In genomic region chr2:165166664-165167435, GRCm38 (mm10) we compare ENCODE assay signal across 11 mouse cellular contexts.
A peak's percentile ranks its signal among the peaks of the same experiment; 100 is the strongest.
DNase-seq lines count a peak whose midpoint lies in the region; ATAC-seq and TF ChIP-seq lines count a peak whose summit lies in the region.
"Had no signal": no experiment of that assay in that cellular context is flagged by ENCODE, and none has a peak within 500 bp of the region (broad histone marks: within the 10 kb centered on the region; RNA-seq: fewer than 3 reads in every experiment).

No protein-coding gene starts in this region.

- peaks cover 46% of the 10 kb centered on the region for H3K4me1 ChIP-seq in midbrain, embryonic 12.5 days
- no peaks in the 10 kb centered on the region for H3K4me1 ChIP-seq in intestine, postnatal 0 days (replicated peaks; ENCODE audit: control insufficient read depth, insufficient read depth, low read length)
- H3K4me1 ChIP-seq: liver, embryonic 13.5 days had no signal

- no peaks in the 10 kb centered on the region for H3K9me3 ChIP-seq in midbrain, embryonic 12.5 days
- no peaks in the 10 kb centered on the region for H3K9me3 ChIP-seq in intestine, postnatal 0 days (ENCODE audit: control insufficient read depth)
- H3K9me3 ChIP-seq: liver, embryonic 13.5 days had no signal

- H3K27me3 ChIP-seq in midbrain, embryonic 12.5 days, result peaks cover 56% of the 10 kb centered on the region
- peaks cover 14% of the 10 kb centered on the region for H3K27me3 ChIP-seq in intestine, postnatal 0 days (replicated peaks; ENCODE audit: control insufficient read depth, insufficient read depth, low read length)

- 12% methylated on average over 17 of the region's 18 CpGs for WGBS in midbrain, embryonic 12.5 days
- WGBS in intestine, postnatal 0 days, result 17% methylated on average over 17 of the region's 18 CpGs

- H3K4me2 ChIP-seq in midbrain, embryonic 12.5 days (replicated peaks), result no peak overlapping the region
- H3K4me2 ChIP-seq in intestine, postnatal 0 days (replicated peaks; ENCODE audit: low read depth), result no peak overlapping the region
- H3K4me2 ChIP-seq: liver, embryonic 13.5 days had no signal

- peak; percentile 81 for ATAC-seq in midbrain, embryonic 12.5 days (ENCODE audit: low FRiP score, low read depth)
- no peak for ATAC-seq in intestine, postnatal 0 days
- no peak for ATAC-seq in inflammation-experienced regulatory T-cells, adult 6 months

- no peak overlapping the region for H3K9ac ChIP-seq in midbrain, embryonic 12.5 days (replicated peaks)
- no peak overlapping the region for H3K9ac ChIP-seq in intestine, postnatal 0 days (ENCODE audit: low read depth, low read length)
- H3K9ac ChIP-seq: liver, embryonic 13.5 days had no signal

- no peaks in the 10 kb centered on the region for H3K36me3 ChIP-seq in midbrain, embryonic 12.5 days
- H3K36me3 ChIP-seq in intestine, postnatal 0 days (ENCODE audit: control insufficient read depth, insufficient read depth), result no peaks in the 10 kb centered on the region
- H3K36me3 ChIP-seq: liver, embryonic 13.5 days had no signal

- no peak overlapping the region for H3K4me3 ChIP-seq in midbrain, embryonic 12.5 days
- H3K4me3 ChIP-seq in intestine, postnatal 0 days (ENCODE audit: low read depth, low read length), result no peak overlapping the region
- H3K4me3 ChIP-seq: liver, embryonic 13.5 days had no signal

- peak; percentile 33 for DNase-seq in layer of hippocampus, adult 11-12 months (ENCODE audit: low spot score)
- no peak for DNase-seq in layer of hippocampus, postnatal 14 days (ENCODE audit: low spot score in 2 of 2)
- DNase-seq in MN1 (ENCODE audit: low spot score), result peak; percentile 84
- DNase-seq in embryo, embryonic 11 days, result peak; percentile 53
- DNase-seq in B cell, adult 2 months, result no peak
- DNase-seq: cerebellum, adult 9-10 months; kidney, adult 18-20 months; liver, embryonic 13.5 days had no signal

- TF ChIP-seq CTCF in intestine, postnatal 0 days (IDR thresholded peaks at IDR 0.05; ENCODE audit: low read depth), result no peak

- 0 out of 2 replicates have a peak overlapping the region, but pooled peaks have one; percentile 35 for H3K27ac ChIP-seq in midbrain, embryonic 12.5 days (replicated peaks)
- H3K27ac ChIP-seq in intestine, postnatal 0 days (ENCODE audit: low read depth, low read length), result no peak overlapping the region
- H3K27ac ChIP-seq: liver, embryonic 13.5 days had no signal

Comparison
In these comparisons a context has a peak if more than half of its experiments do, and no peak if none do; other contexts are left out.
1. DNase-seq: peak in layer of hippocampus, adult 11-12 months (single experiment), MN1 (single experiment) and embryo, embryonic 11 days (single experiment); none in layer of hippocampus, postnatal 14 days (0 of 2) and B cell, adult 2 months (0 of 2).